Comparison of ENCODE assay signal across 8 mouse cellular contexts in genomic region chr7:78576706-78577461, GRCm38 (mm10).
DNase-seq lines count a peak whose midpoint lies in the region; ATAC-seq and TF ChIP-seq lines count a peak whose summit lies in the region.

No protein-coding gene starts in this region.

- H3K4me3 ChIP-seq in thymus, adult 2 months (ENCODE audit: control insufficient read depth, insufficient read depth, low read length) = 0 out of 2 replicates have a peak overlapping the region, but pooled peaks have one; percentile 9
- H3K4me3 ChIP-seq in heart, embryonic 12.5 days = peak overlapping the region; percentile 57
- peak overlapping the region; percentile 43 for H3K4me3 ChIP-seq in limb, embryonic 12.5 days (replicated peaks)
- peak overlapping the region; percentile 87 for H3K4me3 ChIP-seq in olfactory bulb, adult 2 months (ENCODE audit: insufficient read depth, low read depth, low read length)

- peak; percentile 46; the same call in 1 of the 2 replicates for ATAC-seq in heart, embryonic 12.5 days (ENCODE audit: insufficient number of reproducible peaks, low FRiP score)
- ATAC-seq in limb, embryonic 12.5 days (ENCODE audit: insufficient number of reproducible peaks, insufficient read depth, low FRiP score, low TSS enrichment, low read depth) = no peak

- no peak overlapping the region for H3K27ac ChIP-seq in thymus, adult 2 months (ENCODE audit: control insufficient read depth, insufficient read depth, low read length)
- no peak overlapping the region for H3K27ac ChIP-seq in heart, embryonic 12.5 days (ENCODE audit: poor library complexity, severe bottlenecking)
- H3K27ac ChIP-seq in limb, embryonic 12.5 days = no peak overlapping the region
- H3K27ac ChIP-seq in olfactory bulb, adult 2 months (ENCODE audit: insufficient read depth, low read depth, low read length) = peak overlapping the region; percentile 53; the same call in 1 of the 2 replicates

- H3K4me1 ChIP-seq in thymus, adult 2 months (replicated peaks; ENCODE audit: control insufficient read depth, insufficient read depth, low read length) = peaks cover 16% of the 10 kb centered on the region
- H3K4me1 ChIP-seq in heart, embryonic 12.5 days (replicated peaks) = peaks cover 8% of the 10 kb centered on the region
- H3K4me1 ChIP-seq in limb, embryonic 12.5 days (replicated peaks) = peaks cover 8% of the 10 kb centered on the region; the same call in 1 of the 2 replicates
- H3K4me1 ChIP-seq in olfactory bulb, adult 2 months (ENCODE audit: control insufficient read depth, insufficient read depth, low read length) = peaks cover 35% of the 10 kb centered on the region

- H3K9me3 ChIP-seq in heart, embryonic 12.5 days (replicated peaks) = no peaks in the 10 kb centered on the region
- no peaks in the 10 kb centered on the region for H3K9me3 ChIP-seq in limb, embryonic 12.5 days

- no peak for TF ChIP-seq CTCF in thymus, adult 2 months (IDR thresholded peaks at IDR 0.05; ENCODE audit: borderline replicate concordance, control insufficient read depth, extremely low read depth, insufficient read depth, low read length, poor library complexity)
- no peak for TF ChIP-seq CTCF in olfactory bulb, adult 2 months (IDR thresholded peaks at IDR 0.05; ENCODE audit: insufficient read depth, low read depth, low read length)

- H3K4me2 ChIP-seq in heart, embryonic 12.5 days = peak overlapping the region; percentile 95
- peak overlapping the region; percentile 83 for H3K4me2 ChIP-seq in limb, embryonic 12.5 days

- TF ChIP-seq POLR2A in thymus, adult 2 months (IDR thresholded peaks at IDR 0.05; ENCODE audit: control insufficient read depth, extremely low read depth, insufficient read depth, low read length, poor library complexity) = no peak
- TF ChIP-seq POLR2A in olfactory bulb, adult 2 months (IDR thresholded peaks at IDR 0.05; ENCODE audit: insufficient read depth, low read depth, low read length) = no peak

- WGBS in thymus, adult 2 months = 5% methylated on average over 35 of the region's 35 CpGs
- WGBS in heart, embryonic 12.5 days = under 1% methylated on average over 35 of the region's 35 CpGs
- WGBS in limb, embryonic 12.5 days = 1% methylated on average over 35 of the region's 35 CpGs
- 4% methylated on average over 35 of the region's 35 CpGs for WGBS in olfactory bulb, adult 2 months

- no peaks in the 10 kb centered on the region for H3K36me3 ChIP-seq in thymus, adult 2 months (ENCODE audit: control insufficient read depth, insufficient read depth, low read length)
- no peaks in the 10 kb centered on the region for H3K36me3 ChIP-seq in heart, embryonic 12.5 days
- no peaks in the 10 kb centered on the region for H3K36me3 ChIP-seq in limb, embryonic 12.5 days

- no peak overlapping the region for H3K9ac ChIP-seq in heart, embryonic 12.5 days
- no peak overlapping the region for H3K9ac ChIP-seq in limb, embryonic 12.5 days (replicated peaks)

- H3K27me3 ChIP-seq in thymus, adult 2 months (ENCODE audit: control insufficient read depth, insufficient read depth, low read length) = peaks cover 21% of the 10 kb centered on the region
- H3K27me3 ChIP-seq in heart, embryonic 12.5 days (replicated peaks) = peaks cover 88% of the 10 kb centered on the region
- H3K27me3 ChIP-seq in limb, embryonic 12.5 days = peaks cover 94% of the 10 kb centered on the region

- DNase-seq in embryo, embryonic 11 days = peak; percentile 80
- no peak for DNase-seq in embryo, embryonic 10.5 days (ENCODE audit: low spot score)
- DNase-seq in thymus, adult 2 months = peak; percentile 25
- no peak for DNase-seq in thymus, postnatal 10 days (ENCODE audit: low spot score in 2 of 2)
- no peak for DNase-seq in layer of hippocampus, postnatal 25 days (ENCODE audit: extremely low spot score in 1 of 2, low spot score in 1 of 2)

Comparison
In these comparisons a context has a peak if more than half of its experiments do, and no peak if none do; other contexts are left out.
1. DNase-seq: peak in embryo, embryonic 11 days (single experiment) and thymus, adult 2 months (single experiment); none in embryo, embryonic 10.5 days (single experiment), thymus, postnatal 10 days (0 of 2) and layer of hippocampus, postnatal 25 days (0 of 2).
2. H3K4me3 ChIP-seq: peak in every context shown above with its lines; median percentile 87 in olfactory bulb, adult 2 months; 57 in heart, embryonic 12.5 days; 43 in limb, embryonic 12.5 days; 9 in thymus, adult 2 months.